Mouse (Mus musculus): ENCODE measurements at regions not wholly inside any gene's neighbourhood (a gene's known extent, or its start where the extent isn't known, plus 50 kb on each side); places are given as distances from the start of the nearest gene placed in this dataset.

DNA sequence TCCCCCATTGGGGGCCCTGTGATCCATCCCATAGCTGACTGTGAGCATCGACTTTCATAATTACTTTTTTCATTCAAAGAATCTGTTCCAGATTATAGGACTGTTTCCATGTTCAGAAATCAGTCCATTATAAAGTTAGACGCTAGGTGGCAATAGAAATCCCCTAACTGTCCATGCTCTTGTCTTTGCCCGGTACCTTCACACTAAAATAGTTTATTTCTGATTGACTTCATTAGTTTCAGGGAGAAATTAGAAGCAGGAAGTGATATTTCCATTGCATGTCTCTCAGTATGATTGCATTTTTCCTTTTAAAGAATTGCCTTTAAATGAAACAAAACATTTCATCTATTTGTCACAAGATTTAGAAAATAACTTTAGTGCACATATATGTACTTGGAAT is 131.7 kb downstream of the Fbxo8 start:
- Histone ChIP-seq H3K27me3 (ENCODE audit: control insufficient read depth) (no peaks in the 10 kb centered on the region), H3K9me3 (ENCODE audit: control insufficient read depth, low read length) (no peaks in the 10 kb centered on the region), H3K36me3 (ENCODE audit: control insufficient read depth) (no peaks in the 10 kb centered on the region), H3K4me3 (replicated peaks) (no peak overlapping the region), H3K4me1 (ENCODE audit: control insufficient read depth) (no peaks in the 10 kb centered on the region)
- TF ChIP-seq GATA1 (IDR thresholded peaks at IDR 0.05; ENCODE audit: low read length) (no peak), TAL1 (IDR thresholded peaks at IDR 0.05; ENCODE audit: low read length) (no peak)

DNA sequence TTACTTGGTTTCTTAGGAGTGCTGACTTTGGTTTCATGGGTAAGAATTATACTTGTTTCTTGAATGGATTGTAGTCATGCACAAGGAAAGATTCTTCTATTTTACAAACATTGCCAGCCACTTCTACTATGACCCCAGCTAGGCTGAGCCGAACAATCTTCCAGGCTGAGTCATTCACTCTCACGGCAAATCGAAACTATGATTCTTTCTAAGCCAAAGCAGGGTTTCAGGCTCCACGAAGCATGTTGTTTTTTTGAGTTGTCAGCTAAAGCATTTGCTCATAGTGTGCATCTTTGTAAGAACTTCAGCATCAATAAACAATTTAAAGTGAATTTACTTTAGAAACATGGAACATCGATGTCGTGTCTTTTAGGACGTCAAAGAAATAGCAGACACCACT is 133.5 kb downstream of the Fbxo8 start:
- no peaks in the 10 kb centered on the region for H3K27me3 ChIP-seq (ENCODE audit: control insufficient read depth)
- H3K36me3 ChIP-seq (ENCODE audit: control insufficient read depth): no peaks in the 10 kb centered on the region
- H3K4me3 ChIP-seq (replicated peaks): no peak overlapping the region
- H3K9me3 ChIP-seq (ENCODE audit: control insufficient read depth, low read length): no peaks in the 10 kb centered on the region
- no peak for TF ChIP-seq GATA1 (IDR thresholded peaks at IDR 0.05; ENCODE audit: low read length)
- no peak for TF ChIP-seq TAL1 (IDR thresholded peaks at IDR 0.05; ENCODE audit: low read length)
- H3K4me1 ChIP-seq (ENCODE audit: control insufficient read depth): no peaks in the 10 kb centered on the region

DNA sequence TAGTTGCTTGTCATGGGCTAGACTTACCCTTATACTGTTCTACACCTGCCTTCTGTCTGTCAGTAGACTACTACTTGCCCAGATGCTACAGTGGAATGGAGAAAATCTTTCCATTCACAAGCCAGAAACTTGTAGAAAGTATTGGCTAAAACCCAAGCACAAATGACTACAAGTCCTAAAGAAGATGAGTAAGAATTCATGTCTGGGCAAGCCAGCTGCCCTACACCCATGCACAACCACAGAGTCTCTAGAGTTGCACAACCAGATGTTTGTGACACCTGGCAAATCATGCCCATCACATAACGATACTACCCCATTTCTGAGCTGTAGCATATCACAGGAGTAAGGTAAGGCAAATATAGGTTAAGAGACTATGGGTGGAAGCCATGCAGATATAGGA is 144.5 kb downstream of the Fbxo8 start:
- H3K9me3 ChIP-seq (ENCODE audit: control insufficient read depth, low read length): no peaks in the 10 kb centered on the region
- TF ChIP-seq TAL1 (IDR thresholded peaks at IDR 0.05; ENCODE audit: low read length): no peak
- no peak for TF ChIP-seq GATA1 (IDR thresholded peaks at IDR 0.05; ENCODE audit: low read length)
- H3K4me1 ChIP-seq (ENCODE audit: control insufficient read depth): no peaks in the 10 kb centered on the region

DNA sequence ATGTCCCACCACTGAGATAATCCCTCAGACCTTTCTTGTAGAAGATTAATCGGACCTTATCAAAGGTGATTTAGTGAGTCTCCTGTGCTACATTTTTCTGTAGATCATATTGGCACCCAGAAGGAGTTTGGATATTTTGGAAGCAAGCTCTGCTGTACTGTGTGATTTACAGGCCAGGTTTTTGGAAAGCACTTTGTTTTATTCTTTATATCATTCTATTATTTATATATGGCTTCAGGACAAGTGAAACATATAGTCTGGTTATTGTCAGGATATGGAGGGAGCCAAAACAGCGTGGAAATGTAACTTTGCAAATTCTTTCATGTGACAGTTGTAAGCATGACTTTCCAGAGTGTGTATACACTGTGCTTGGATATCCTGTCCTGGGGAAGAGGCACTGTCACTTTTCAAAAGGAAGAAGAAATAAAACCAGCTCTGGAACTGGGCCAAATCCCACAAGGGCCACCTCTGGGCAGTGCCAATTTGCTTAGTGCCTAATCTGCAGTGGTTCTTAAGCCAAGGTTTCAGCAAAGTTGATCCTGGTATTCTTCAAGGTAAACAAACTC is 149.8 kb downstream of the Fbxo8 start:
- TF ChIP-seq TAL1 (IDR thresholded peaks at IDR 0.05; ENCODE audit: low read length): no peak
- TF ChIP-seq GATA1 (IDR thresholded peaks at IDR 0.05; ENCODE audit: low read length): no peak
- Histone ChIP-seq H3K9me3 (ENCODE audit: control insufficient read depth, low read length) (no peaks in the 10 kb centered on the region; the same call in 1 of the 2 replicates), H3K27me3 (ENCODE audit: control insufficient read depth) (no peaks in the 10 kb centered on the region), H3K36me3 (ENCODE audit: control insufficient read depth) (no peaks in the 10 kb centered on the region), H3K4me3 (replicated peaks) (no peak overlapping the region), H3K4me1 (ENCODE audit: control insufficient read depth) (no peaks in the 10 kb centered on the region)

More for the DNA sequence above, 144.5 kb downstream of the Fbxo8 start:
- H3K36me3 ChIP-seq (ENCODE audit: control insufficient read depth): no peaks in the 10 kb centered on the region
- H3K4me3 ChIP-seq (replicated peaks): no peak overlapping the region
- H3K27me3 ChIP-seq (ENCODE audit: control insufficient read depth): no peaks in the 10 kb centered on the region

DNA sequence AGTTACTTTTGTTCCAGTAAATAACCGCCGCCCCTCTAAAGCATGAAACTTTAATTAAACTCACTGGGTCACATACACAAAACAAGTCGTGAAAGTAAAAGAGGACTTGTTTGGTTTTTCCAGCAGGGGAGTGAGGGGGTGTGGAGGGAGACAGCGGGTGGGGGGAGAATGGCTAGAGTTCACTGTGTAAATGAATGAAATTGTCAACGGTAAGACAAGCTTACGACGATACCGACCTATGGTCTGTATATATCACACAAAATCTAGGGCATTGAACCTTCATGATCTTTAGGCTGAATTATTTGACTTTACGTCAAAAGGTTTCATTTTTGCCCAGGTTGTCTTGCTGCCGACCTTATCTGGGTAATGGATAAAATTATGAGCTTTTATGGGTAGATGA is 155.5 kb downstream of the Fbxo8 start:
- Histone ChIP-seq H3K27me3 (ENCODE audit: control insufficient read depth) (no peaks in the 10 kb centered on the region), H3K4me3 (replicated peaks) (no peak overlapping the region), H3K36me3 (ENCODE audit: control insufficient read depth) (no peaks in the 10 kb centered on the region), H3K4me1 (ENCODE audit: control insufficient read depth) (no peaks in the 10 kb centered on the region), H3K9me3 (ENCODE audit: control insufficient read depth, low read length) (no peaks in the 10 kb centered on the region; the same call in 1 of the 2 replicates)
- TF ChIP-seq GATA1 (IDR thresholded peaks at IDR 0.05; ENCODE audit: low read length) (no peak), TAL1 (IDR thresholded peaks at IDR 0.05; ENCODE audit: low read length) (no peak)

GRCm38 (mm10) chr8:56706941-56707706 is 156.2 kb downstream of the Fbxo8 start:
- Histone ChIP-seq H3K36me3 (ENCODE audit: control insufficient read depth) (no peaks in the 10 kb centered on the region), H3K4me3 (replicated peaks) (no peak overlapping the region), H3K4me1 (ENCODE audit: control insufficient read depth) (no peaks in the 10 kb centered on the region), H3K9me3 (ENCODE audit: control insufficient read depth, low read length) (no peaks in the 10 kb centered on the region; the same call in 1 of the 2 replicates), H3K27me3 (ENCODE audit: control insufficient read depth) (no peaks in the 10 kb centered on the region)
- no peak for TF ChIP-seq TAL1 (IDR thresholded peaks at IDR 0.05; ENCODE audit: low read length)
- no peak for TF ChIP-seq GATA1 (IDR thresholded peaks at IDR 0.05; ENCODE audit: low read length)

- H3K27me3 ChIP-seq (ENCODE audit: control insufficient read depth): no peaks in the 10 kb centered on the region
- TF ChIP-seq GATA1 (IDR thresholded peaks at IDR 0.05; ENCODE audit: low read length) (no peak), TAL1 (IDR thresholded peaks at IDR 0.05; ENCODE audit: low read length) (no peak)
- no peak overlapping the region for H3K4me3 ChIP-seq (replicated peaks)
- no peaks in the 10 kb centered on the region for H3K9me3 ChIP-seq (ENCODE audit: control insufficient read depth, low read length)
- no peaks in the 10 kb centered on the region for H3K36me3 ChIP-seq (ENCODE audit: control insufficient read depth)
- H3K4me1 ChIP-seq (ENCODE audit: control insufficient read depth): no peaks in the 10 kb centered on the region
These were observed 169.1 kb downstream of the Fbxo8 start for GRCm38 (mm10) chr8:56720001-56720400.

DNA sequence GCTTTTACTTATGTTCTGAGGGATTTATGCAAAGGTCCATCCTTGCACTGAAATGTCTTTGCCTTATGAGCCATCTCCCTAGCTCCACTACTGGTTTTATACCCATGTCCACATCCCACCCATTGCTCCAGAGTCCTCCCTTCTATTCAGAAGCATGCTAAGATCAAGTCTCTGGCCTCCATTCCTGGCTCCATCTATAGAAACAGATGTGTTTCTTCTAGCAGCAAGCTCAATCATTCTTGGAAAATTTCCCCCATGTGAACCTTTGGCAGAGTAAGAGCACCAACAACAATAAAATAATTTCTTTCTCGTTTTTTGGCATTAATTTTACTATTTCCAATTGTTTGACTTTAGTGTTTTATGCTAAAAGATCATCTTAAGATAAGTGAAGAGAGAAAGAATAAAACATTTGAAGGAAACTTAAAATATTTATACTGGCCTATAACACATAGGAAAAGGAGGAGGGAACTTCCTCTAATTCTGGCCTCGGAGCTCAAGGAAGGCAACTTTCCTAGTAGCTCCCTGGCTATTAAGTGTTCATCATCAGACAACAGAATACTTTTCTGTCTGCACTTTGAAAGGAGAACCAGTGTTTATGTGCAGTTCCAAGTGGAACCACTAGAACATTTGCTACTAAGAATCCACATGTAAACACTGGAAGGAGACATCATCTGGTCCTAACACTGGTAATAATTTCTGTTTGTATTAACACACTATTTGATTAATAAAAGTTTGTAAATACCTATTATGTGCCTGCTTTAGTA is 171.8 kb downstream of the Fbxo8 start:
- H3K4me3 ChIP-seq (replicated peaks): no peak overlapping the region
- H3K9me3 ChIP-seq (ENCODE audit: control insufficient read depth, low read length): no peaks in the 10 kb centered on the region
- no peaks in the 10 kb centered on the region for H3K4me1 ChIP-seq (ENCODE audit: control insufficient read depth)
- TF ChIP-seq TAL1 (IDR thresholded peaks at IDR 0.05; ENCODE audit: low read length) (no peak), GATA1 (IDR thresholded peaks at IDR 0.05; ENCODE audit: low read length) (no peak)
- H3K36me3 ChIP-seq (ENCODE audit: control insufficient read depth): no peaks in the 10 kb centered on the region
- H3K27me3 ChIP-seq (ENCODE audit: control insufficient read depth): no peaks in the 10 kb centered on the region

- H3K4me3 ChIP-seq (replicated peaks): no peak overlapping the region
These were observed 173.7 kb downstream of the Fbxo8 start for GRCm38 (mm10) chr8:56724607-56725006.

More at GRCm38 (mm10) chr8:56724607-56725006, 173.7 kb downstream of the Fbxo8 start:
- Histone ChIP-seq H3K27me3 (ENCODE audit: control insufficient read depth) (no peaks in the 10 kb centered on the region), H3K36me3 (ENCODE audit: control insufficient read depth) (no peaks in the 10 kb centered on the region), H3K4me1 (ENCODE audit: control insufficient read depth) (no peaks in the 10 kb centered on the region), H3K9me3 (ENCODE audit: control insufficient read depth, low read length) (no peaks in the 10 kb centered on the region)
- no peak for TF ChIP-seq TAL1 (IDR thresholded peaks at IDR 0.05; ENCODE audit: low read length)
- TF ChIP-seq GATA1 (IDR thresholded peaks at IDR 0.05; ENCODE audit: low read length): no peak

All from erythroblast, embryonic 14.5 days (primary cell).